Mouse (Mus musculus): ENCODE data around the gene Slc16a3.

Gene Slc16a3

DNA sequence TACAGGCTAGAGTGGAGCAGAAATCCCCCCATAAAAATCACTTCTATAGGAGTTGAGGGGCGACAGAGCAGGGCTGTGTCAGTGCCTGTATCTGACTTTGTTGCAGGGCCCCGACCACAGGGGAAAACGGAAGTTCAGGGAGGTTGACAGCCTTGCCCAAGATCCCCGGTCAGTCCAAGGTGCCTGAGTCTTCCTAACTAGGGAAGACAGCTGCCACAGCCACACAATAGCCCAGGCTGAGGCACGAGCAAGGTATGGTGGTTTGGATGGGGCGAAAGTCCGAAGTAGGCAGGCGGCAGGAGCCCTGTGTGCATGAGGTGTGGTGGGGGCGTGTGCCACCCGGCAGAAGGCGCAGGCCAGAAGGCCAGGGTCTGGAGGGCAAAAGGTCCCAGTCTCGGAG lies at the start of gene Slc16a3:
Gene Slc16a3 (plus strand): TSS at position 153 of the 400 bp plus-strand sequence.
- no peak for DNase-seq (ENCODE audit: low spot score)

DNA sequence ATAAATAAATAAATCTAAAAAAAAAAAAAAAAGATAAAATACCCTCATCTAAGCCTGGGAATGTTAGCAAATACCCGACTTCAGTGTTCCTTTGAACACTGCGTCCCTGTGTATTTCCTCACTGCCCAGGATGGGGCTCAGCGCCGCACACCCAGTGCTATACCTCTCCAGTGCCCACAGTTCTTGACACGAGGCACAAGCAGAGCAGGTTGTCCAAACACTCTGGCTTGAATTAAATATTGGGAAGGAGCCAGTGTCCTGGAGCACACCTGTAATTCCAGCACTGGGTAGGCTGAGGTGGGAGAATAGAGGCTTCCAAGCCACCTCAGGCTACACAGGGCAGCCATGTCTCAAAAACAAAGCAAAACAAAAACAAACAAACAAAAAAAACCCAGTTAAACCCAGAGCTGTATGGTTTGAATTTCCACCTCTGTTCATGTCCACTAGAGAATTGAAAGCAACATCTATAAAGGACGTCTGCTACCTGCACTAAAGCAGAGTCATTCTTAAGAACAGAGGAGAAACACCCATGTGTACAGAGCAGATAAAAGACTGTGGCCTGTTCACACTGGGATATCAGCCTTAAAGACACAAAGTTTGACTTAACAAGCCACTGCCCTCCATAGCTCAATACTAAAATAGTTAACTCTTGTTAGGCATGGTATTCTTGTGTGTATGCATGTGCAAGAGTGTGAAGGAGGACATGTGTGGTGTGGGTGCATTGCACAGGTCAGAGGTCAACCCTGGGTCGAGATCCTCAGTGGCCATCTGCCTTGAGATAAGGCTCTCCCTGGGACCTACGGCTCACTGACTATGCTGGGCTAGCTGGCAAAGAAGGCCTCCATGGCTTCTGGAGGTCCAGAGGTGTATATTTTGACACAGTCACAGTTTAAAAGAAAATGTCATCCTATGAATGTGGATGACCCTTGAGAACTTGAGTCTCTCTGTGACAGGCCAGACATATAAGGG lies 47.7 kb upstream of the Slc16a3 start:
- no peak for DNase-seq (ENCODE audit: low spot score)

DNA sequence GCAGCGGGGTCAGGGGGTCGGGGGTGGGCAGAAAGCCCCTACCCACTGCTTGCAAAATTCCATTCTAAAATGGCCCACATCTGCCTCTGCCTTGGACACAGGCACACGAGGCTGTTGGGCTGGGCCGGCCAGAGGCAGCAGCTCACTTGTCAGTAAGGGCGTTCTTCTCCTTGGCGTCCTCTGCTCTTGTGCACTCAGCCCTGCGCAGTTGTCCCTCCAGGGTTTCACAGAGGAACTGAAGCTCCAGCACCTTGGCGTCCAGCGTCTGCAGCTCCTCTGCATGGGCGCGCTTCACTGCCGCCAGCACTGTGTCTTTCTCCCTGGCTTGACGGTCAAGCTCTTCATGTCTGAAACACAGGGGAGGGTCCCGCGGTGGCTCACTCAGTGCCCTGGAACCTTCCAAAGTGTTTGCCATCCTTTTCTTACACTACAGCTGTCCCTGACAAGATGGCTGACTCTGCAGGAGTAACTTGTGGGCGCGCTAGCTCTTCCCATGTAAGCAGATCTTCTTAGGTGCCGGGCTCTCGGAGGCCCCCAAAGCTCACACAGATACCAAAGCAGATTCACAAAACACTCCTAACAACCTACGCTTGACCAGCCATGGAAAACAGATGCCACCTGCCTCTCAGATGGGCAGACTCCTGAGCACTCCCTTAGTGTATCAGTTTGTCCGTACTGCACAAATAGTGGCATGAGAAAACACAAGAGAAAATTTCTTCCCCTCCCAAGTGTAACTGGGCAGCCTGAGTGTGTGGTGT lies 46.4 kb upstream of the Slc16a3 start:
- no peak for DNase-seq (ENCODE audit: low spot score)

DNA sequence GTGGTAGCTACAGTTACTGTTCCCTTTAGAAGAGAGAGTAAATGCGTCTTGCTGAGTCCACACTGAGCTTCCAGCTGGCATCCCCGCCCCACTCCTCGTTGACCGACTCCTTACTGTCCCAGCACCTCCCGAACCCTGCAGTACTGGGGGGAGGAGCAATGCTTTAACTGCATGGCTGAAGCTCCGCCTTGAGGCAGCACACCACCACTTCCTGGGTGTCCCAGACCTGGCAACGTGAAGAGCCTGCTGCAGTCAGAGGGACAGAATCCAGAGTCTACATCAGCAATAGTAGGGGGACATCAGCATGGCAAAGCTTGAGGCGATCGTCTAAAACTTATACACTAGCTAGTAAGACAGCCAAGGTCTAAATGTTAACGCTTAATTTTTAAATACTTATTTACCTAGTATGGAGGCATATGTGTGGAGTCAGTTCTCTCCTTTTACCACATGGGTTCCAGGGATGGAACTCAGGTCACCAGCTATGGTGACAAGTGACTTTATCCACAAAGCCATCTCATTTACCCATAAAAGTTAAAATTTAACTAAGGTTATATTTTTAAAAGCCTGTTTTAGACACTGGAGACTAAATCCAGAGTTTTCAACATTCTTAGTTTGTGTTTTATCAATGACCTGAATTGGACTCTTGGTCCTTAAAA lies 45.7 kb upstream of the Slc16a3 start:
- peak; percentile 26 for DNase-seq (ENCODE audit: low spot score)

DNA sequence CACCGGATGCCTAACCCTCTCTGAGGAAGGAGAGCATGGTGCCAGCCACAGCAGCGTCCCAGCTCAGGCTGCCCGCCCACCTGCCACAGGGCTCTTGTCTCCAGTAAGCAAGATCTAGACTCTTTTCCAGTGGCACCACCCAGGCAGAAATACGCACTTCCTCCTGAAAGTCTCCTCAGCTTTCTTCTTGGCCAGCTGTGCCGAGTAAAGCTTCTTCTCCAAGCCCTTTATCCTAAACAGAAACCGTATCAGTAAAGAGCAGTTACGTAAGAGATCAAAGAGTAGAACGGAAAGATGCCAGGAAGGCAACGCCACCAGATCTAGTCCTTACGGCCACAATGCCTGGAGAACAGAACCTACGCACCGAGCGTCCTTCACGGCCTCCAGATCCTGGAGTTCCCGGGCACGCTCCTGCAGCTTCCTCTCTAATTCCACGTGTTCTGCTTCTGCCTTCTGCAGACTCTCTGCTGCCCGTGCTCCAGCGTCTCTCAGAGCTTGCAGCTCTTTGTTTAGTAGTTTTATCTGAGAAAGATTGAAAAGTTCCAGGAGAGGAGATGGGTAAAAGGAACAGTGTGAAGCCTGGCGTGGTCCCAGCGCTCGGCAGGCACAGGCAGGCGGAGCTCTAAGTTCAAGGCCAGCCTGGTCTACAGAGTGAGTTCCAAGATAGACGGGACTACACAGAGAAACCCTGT lies 45.0 kb upstream of the Slc16a3 start:
- peak; percentile 61 for DNase-seq (ENCODE audit: low spot score)

DNA sequence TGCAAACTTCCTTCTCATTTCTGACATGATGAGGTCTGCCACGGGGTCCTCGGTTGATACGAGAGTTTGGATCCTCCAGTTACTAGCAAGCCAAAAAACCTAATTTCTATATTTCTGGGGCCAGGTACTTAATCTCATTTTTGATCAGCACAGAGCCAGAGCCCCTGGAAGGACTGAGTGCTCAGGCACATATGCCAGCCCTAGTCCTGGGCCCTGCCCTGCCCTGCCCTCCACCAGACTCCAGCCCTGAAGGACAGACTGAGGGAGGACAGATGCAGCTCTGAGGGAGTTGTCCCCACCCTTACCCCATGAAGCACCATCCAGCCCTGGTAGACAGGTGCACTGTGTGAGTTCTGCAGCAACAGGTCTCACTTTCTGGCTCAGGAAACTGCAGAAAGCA lies 43.7 kb upstream of the Slc16a3 start:
- no peak for DNase-seq (ENCODE audit: low spot score)

DNA sequence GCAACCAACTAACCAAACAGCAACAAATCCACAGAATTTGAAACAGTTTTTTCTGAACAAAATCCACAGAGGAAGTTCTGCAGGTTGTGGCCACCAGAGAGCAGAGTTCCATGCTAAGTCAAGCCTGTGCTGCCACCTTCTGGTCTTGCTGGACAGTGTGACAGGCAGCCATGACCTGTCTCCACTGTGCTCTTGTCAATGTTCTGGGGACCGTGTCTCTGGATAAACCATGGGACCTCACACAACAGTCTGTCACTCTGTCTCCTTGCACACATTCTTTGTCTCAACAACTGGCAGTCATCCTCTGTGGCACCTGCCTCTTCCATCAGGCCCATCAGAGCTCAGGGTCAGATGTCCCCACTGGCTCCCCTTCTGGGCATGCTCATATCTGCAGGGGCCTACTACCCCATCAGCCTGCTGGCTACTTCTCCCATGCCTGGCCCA lies 42.8 kb upstream of the Slc16a3 start:
- DNase-seq (ENCODE audit: low spot score) = peak; percentile 76

- no peak for DNase-seq (ENCODE audit: low spot score)
Measured at GRCm38 (mm10) chr11:120913796-120914195, 34.5 kb upstream of the Slc16a3 start.

GRCm38 (mm10) chr11:120916477-120916876 lies 31.8 kb upstream of the Slc16a3 start:
- no peak for DNase-seq (ENCODE audit: low spot score)

- no peak for DNase-seq (ENCODE audit: low spot score)
Measured at GRCm38 (mm10) chr11:120917756-120918155, 30.5 kb upstream of the Slc16a3 start.

DNA sequence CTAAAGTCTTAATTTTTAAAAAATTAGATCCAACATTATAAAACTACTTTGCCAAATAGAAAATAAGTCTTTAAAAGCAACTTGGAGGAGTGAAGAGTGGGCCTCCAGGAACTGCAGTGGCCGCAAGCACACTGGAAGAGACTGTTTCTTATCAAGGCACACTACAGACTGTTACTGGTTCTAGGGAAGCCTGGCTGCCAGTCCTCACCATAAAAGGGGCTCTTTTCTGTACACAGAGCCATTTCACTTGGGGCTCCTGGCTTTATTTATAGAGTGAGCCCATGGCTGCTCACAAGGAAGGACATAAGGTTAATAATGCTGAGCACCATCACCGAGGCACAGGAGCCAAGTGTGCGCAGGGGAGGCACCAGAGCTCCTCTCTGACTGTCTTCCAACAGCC lies 25.8 kb upstream of the Slc16a3 start:
- DNase-seq (ENCODE audit: low spot score) = no peak

GRCm38 (mm10) chr11:120928468-120928867 lies 19.8 kb upstream of the Slc16a3 start:
- DNase-seq (ENCODE audit: low spot score) = no peak

DNA sequence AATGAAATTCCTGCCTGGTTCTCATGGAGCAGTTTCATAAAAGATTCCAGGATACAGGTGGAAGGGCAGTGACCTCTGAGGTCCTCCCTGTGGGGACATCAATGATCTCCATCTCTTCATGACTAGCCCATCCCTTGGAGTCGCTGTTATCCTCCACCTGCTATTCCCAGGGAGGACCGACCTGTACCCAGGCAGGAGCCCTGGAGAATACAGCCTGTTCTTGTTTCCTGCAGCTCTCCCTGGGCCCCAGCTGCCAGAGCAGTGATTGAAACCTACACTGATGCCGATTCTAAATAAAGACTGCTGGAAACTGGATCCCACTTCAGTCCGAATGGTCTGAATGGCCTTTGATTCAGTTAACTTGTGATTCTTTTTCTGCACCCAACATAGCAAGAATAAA lies 16.8 kb upstream of the Slc16a3 start:
- no peak for DNase-seq (ENCODE audit: low spot score)

DNA sequence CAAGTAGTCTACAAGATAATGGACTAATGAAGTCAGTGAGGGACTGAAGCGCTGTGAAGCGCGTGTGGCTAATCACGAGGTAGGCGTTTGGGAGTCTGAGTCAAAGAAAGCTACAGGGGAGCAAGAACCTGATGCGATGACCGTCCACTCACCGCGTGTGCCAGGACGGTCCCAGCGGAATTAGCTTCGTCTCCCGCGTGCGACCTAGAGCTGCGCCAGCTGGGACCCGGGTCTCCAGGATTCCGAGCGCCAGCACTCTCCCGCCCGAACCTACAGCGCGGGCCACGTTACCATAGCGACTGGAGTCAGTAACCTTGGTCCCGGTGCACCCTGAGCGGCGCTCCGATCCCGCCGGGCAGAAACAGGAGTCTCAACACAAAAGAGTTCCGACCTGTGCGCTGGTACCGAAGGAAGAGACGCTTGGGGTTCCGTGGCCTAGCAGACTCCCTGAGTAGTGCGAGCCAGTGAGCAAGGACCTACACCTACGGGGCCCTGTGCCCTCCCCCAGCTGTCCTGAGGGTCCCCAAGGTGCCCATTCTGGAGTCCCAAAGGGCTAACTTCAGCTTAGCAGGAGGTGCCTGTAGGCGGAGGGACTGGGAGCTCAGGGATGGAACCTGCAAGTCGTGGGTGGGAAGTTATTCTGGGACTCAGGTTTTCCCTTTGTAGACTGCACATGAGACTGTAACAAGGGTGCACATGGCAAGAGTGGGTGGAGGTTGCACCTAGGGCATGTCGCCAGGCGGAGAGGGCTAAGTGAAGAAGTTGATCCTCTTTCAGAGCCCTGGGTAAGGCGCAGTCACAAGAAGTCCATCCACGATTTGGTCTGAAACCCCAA lies 15.5 kb upstream of the Slc16a3 start, which contains the start of gene Ccdc57:
Gene Ccdc57 (minus strand): TSS at position 309 of the 835 bp plus-strand sequence.
- DNase-seq (ENCODE audit: low spot score) = peak; percentile 90

DNA sequence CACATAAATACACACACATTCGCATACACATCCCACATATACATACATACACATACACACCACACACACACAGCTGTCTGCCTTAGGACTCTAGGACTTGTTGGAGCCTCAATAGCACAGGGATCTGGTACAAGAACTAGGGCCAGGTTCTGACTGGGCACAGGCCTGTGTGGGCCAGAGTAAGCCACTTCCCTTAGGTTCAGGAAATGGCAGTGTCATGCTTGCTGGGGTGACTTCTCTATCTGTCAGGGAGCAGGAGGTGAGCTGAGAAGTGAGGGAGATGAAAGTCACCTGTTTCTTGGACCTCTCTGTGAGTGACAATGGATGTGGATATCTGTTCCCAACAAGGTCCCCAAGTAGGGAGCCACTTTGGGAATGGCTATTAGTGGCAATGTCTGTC lies 10.3 kb upstream of the Slc16a3 start:
- no peak for DNase-seq (ENCODE audit: low spot score)

DNA sequence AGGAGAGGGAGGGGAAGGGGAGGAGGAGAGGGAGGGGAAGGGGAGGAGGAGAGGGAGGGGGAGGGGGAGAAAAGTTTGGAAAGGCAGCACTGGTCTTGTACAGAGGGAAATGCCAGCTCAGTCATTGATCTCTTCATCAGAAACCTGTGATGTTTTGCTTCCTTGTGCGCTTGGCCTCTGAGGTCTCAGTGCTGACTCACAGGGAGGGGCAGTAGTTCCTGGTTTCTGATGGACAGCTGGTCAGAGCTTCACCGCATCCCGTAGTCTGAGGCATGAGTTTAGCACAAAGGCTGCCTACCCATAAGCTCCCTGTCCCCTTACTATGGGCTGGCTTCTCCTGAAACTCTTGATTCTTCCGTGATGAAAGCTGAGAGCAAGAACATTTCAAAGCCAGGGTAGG lies 9.5 kb upstream of the Slc16a3 start:
- no peak for DNase-seq (ENCODE audit: low spot score)

- DNase-seq (ENCODE audit: low spot score) = no peak
Measured at GRCm38 (mm10) chr11:120939712-120940341, 8.5 kb upstream of the Slc16a3 start.

DNA sequence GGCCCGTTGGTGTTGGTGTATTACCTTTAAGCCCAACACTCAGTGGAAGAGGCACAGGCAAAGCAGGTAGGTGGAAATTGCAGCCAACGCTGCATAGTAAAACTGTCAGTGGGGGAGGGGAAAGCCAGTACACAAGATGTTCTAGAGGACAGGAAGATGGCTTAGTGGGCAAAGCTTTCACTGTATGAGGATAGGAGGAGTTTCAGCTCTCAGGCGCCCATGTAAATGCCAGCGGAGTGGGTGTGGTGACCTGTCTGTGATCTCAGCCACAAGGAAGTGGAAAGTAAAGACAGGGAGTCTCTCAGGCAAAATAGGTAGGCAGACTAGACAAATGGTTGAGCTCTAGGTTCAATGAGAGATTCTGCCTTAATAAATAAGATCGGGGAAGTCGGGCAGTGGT lies 7.3 kb upstream of the Slc16a3 start:
- DNase-seq (ENCODE audit: low spot score) = no peak

DNA sequence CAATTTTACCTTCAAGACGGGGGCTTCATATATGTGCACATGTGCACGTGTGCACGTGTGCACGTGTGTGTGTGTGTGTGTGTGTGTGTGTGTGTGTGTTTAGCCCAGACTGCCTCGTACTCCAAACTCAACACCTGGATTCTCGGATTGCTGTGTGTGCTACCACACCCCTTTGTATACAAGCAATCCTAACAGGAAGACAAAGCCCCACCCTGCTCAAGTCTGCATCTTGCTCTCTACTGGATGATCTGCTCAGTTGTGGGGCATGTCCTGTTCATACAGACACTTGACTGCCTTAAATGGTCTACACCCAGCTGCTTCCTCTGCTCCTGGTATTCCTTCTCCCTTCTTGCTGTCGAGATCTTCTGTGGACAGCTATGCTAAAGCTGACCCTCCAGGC lies 3.0 kb upstream of the Slc16a3 start:
- DNase-seq (ENCODE audit: low spot score) = no peak

DNA sequence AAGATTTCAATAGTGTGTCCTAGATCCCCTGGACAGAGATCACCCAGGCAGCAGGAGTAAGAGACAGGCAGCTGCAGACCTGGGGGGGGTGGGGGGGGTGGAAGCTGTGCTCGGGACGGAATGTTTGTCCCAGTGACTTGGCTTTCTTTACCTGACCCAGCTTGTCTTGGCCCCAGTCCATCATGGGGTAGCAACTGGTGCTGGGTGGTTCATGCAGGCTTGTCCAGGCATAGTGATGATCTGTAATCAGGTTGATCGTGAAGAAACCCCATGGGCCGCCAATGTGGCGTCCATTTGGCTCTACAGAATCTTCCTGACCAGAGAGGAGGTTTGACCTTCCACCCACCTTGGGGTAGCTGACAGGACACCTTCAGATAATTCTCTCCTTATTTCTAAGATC lies 2.4 kb upstream of the Slc16a3 start:
- DNase-seq (ENCODE audit: low spot score) = no peak
